Mouse (Mus musculus) testis, adult 2 months (tissue): Measurements from ENCODE around the gene Caprin2.
"Not testable (repeated sequence)": the region's sequence is repeated elsewhere in the genome, so short reads cannot be mapped to it uniquely, and the experiment has no call there.

Experiments used
- CTCF ChIP-seq: fragments of 200-500 bp; IDR thresholded peaks from 2 replicates; pipeline ENCODE4 v1.5.1; 2012; ENCODE audit warnings: low read depth, mild to moderate bottlenecking, inconsistent platforms, low read length, moderate library complexity; ENCODE audit not compliant: control insufficient read depth, insufficient read depth, insufficient replicate concordance
- POLR2A ChIP-seq: fragments of 200-500 bp; IDR thresholded peaks from 2 replicates; pipeline ENCODE4 v1.6.1; 2012; ENCODE audit warnings: low read depth, mild to moderate bottlenecking, inconsistent platforms, low read length, moderate library complexity; ENCODE audit not compliant: control insufficient read depth

GRCm38 (mm10) chr6:148940383-148940782 is 44.3 kb upstream of the Caprin2 start:
- TF ChIP-seq POLR2A, CTCF: not testable (repeated sequence)
